Mouse (Mus musculus) c-Kit-positive CD71-positive TER-119-negative erythroid progenitor cells, embryonic 14.5 days (primary cell): ENCODE results near the gene Asb8.

Experiments
- DNase-seq: peaks from one replicate; pipeline ENCODE4 v3.0.0-alpha.2; 2013; ENCODE audit warnings: low read depth

Asb8 gene

DNA sequence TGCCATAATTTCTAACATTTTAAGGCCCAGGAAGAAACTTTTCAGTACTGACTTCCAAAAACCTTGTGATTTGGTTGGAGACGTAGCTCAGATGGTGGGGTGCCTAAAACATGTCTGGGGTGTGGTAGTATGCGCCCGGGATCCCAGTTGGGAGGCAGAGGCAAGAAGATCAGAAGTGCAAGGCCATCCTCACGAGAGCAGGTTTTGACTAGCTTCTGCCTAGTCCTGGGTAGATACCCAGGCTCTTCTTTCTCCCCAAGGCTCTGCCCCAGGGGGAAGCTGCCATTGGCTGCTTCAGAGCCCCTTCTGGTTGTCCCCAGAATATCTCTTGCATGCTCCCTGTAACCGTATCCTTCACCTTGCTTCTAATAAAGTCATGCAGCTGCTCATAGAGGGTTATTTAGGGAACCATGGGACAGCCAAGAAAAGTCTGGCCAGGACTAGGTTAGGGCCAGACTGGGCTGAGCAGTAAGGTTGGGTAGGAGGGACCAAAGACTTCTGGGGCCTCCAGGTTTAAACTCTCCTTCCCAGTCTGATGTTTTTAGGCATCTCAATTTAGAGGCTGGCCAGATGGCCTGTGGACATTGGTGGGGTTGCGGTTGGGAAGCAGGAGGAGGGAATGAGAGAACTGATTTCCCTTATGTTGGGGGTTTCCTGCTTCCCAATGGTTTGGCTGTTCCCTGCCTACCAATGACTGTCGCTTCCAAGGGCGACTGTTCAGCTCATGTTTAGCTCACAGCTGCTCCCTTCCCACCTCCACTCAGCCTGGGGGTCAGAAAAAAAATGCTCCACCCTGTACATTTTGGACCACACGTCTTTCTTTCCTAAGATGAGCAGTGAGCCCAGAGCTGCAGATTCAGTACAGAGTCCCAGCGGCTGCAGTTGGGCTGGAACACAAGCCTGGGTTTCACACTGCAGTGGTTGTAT lies 50.3 kb downstream of the Asb8 start:
- no peak for DNase-seq

- no peak for DNase-seq
Observed at GRCm38 (mm10) chr15:98114098-98114851, 51.1 kb downstream of the Asb8 start.

- DNase-seq: no peak
Observed at GRCm38 (mm10) chr15:98111791-98112190, 53.6 kb downstream of the Asb8 start.

- DNase-seq: peak; percentile 84
Observed at GRCm38 (mm10) chr15:98108297-98109152, 56.9 kb downstream of the Asb8 start.

- DNase-seq: no peak
Observed at GRCm38 (mm10) chr15:98107703-98108296, 57.6 kb downstream of the Asb8 start.

GRCm38 (mm10) chr15:98107230-98107629 lies 58.2 kb downstream of the Asb8 start:
- no peak for DNase-seq

DNA sequence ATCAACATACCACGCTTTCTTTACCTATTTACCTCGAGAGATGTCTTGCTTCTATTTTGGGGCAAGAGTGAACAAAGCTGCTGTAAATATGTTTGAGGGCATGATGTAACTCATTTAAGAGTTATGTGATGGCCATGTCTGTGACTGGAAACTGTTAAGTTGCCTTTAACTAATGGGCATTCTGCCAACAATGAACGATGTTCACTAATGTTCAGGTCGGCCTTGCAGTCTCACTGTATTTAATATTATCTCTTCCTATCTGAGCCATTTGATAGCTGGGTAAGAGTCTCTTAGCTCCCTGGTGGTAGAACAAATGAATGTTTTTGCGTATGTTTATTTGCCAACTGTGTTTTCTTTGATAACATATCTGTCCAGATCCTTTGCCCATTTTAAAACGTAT lies 58.9 kb downstream of the Asb8 start:
- DNase-seq: no peak

DNA sequence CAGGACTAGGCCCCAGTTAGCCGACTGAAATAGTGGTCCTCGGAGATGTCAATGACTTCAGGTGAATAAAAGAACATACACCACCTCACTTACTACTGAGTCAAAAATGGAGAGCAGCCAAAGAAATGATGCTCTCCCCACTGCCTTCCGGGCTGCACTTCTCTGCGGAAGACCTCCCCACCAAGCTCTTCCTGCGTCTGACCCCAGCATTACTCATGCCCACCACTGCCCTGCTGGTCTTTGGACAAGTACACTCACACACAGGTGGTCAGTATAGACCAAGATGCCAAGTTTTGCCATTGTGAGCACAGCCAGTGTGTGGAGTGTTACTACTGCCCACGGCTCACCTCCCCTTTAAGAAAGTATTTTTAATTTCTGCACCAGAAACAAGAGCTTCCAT lies 63.0 kb downstream of the Asb8 start:
- DNase-seq: no peak

GRCm38 (mm10) chr15:98098519-98098918 lies 66.9 kb downstream of the Asb8 start:
- DNase-seq: no peak

DNA sequence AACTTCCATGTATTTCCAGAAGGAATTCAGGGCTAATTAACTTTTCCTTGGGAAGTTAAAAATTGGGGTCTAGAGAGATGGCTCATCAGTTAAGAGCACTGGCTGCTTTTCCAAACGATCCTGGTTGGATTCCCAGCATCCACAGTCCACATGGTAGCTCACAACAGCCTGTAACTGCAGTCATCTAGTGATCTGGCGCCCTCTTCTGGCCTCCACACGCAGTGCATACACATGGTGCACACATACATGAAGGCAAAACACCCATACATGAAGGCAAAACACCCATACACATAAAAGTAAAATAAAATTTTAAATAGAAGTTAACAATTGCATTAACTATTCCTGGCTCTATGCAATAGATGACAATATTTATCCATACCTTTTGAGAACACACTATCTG lies 68.5 kb downstream of the Asb8 start:
- DNase-seq: no peak

DNA sequence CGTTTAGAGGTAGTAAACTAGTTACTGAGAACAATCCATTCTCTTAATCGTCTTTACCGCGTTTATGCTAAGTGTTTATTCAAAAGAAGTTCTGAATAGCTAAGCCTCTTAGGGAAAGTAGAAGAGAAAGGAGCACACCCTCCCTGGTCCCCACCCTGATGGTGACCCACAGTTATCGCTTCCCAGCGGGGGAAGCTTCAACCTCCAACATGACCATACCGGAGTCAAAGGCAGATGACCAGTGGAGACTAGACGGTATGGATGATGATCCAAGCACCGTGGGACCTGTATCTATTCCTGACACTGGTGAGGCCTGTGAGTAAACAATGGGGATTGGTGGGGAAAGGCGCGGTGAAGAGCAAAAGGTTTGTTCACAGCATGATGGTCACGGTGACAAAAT lies 70.5 kb downstream of the Asb8 start:
- DNase-seq: no peak

DNA sequence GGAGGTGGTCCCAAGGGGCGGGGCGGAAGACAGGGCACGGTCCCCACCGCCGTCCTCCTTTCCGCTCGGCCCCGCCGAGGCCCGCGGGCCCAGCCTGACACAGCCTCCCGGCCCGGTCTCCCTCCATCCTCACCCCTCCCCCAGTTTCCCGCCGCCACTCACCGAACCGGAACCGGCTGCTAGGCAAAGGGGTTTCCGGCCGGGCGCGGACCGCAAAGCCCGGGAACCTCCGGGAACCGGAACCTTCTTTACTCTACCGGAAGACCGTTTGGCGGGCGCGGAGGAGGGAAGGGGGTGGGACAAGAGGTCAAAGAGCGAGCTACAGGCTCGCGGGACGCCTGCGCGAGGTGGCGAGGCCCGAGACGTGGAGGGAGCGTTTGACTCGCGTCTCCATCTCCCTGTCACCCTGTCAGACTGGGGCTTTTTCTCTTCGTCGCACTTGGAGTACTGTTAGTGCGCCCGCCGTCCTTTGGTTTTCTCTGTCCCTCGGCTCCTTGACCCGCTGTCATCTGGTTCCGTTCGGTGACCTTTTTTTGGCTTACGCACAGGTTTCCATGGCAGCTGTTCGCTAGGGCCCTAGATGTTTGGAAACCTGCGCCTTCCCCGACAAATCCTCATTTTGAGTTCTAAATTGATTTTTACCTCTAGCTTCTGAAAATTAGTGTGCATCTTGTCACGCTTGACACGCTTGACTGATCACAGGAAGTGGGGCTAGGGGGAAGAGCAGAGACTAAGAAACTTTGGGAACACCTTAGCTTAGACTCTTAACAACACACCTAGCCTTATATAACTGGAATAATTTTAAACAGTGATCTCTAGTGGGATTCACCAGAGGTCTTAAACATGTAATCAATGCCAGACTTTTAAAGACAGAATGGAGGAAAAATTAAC lies 72.1 kb downstream of the Asb8 start, which contains the start of gene Senp1:
TSS of gene Senp1 (minus strand) at position 624 of the 891 bp plus-strand sequence.
- peak; percentile 85 for DNase-seq

DNA sequence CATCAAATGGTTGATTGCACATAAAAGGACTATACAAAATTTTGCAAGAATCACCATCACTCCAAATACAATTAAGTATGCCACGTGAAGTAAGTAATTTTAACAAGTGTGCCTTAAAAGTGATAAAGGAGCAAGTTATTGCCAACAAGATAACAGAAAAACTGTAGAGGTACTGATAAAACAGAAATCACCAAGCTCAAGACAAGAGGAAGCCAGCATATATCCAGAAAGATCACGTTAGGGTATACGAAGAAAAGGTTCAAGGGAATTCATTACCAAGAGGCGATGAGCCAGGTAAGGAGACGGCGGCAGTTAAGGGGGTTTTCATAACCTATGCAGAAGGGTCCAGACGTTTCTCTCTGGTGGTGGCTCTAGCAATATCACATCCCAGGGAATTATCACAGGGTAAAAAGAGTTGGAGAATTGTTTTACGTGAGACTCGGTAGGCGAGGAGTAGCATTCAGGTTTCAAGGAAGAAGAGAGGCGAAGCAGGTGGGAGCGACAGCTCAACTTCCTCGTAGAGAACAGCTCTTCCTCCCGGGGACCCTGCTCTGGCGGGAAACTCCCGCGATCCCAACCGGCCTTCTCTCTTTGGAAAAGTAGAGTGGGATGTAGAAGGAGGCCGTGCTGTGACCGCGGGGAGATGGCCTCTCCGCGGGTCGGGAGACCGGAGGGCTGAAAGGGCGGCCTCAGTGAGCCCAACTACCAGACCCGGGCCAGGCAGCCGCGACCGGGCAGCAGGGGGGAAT lies 72.9 kb downstream of the Asb8 start, which contains the start of gene Pfkm:
TSS of gene Pfkm (plus strand) at position 218 of the 749 bp plus-strand sequence.
- DNase-seq: no peak

DNA sequence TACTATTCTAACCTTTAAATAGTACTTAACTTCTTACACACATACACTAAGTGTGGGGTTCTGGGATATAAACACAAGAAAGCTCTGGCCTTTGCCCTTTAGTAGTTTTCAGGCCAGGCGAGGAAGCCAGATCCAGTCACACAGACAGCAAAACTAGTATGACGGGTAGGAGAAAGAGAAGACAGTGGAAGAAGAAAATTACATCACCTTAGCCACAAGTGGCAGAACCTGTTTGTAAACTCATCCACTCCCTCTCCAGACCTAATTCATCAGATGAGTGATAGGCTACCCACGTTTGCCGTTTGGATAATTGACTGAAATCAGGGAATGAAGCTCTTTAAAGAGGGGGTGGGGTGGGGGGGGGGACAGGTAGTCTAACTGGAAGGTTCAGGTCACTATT lies 73.6 kb downstream of the Asb8 start:
- DNase-seq: no peak

- no peak for DNase-seq
Observed at GRCm38 (mm10) chr15:98089421-98090183, 75.8 kb downstream of the Asb8 start.

GRCm38 (mm10) chr15:98088889-98089288 lies 76.5 kb downstream of the Asb8 start:
- DNase-seq: no peak
